Mouse (Mus musculus) forebrain, embryonic 13.5 days (tissue): ENCODE results near the gene Smc1a. TPM values are rescaled to one million over a fixed set of nuclear protein-coding genes. Genes with fewer than 3 reads are reported as not detected.
A peak's percentile ranks its signal among the peaks of the same experiment; 100 is the strongest.
"Not testable (repeated sequence)": the region's sequence is repeated elsewhere in the genome, so short reads cannot be mapped to it uniquely, and the experiment has no call there.

ENCODE experiments used
- ATAC-seq: fragments of 200-750 bp; cut with Nextera tagmentation; 2 replicates; pipeline ENCODE4 v1.8.0; 2017
- H3K27ac ChIP-seq: fragments of 300-500 bp; sonication (generic); 2 replicates; pipeline ENCODE4 v1.5.1; 2015; ENCODE audit warnings: inconsistent platforms, mild to moderate bottlenecking, moderate library complexity
- H3K27me3 ChIP-seq: fragments of 300-500 bp; sonication (generic); 2 replicates; pipeline ENCODE4 v1.6.1; 2015; ENCODE audit warnings: mild to moderate bottlenecking, inconsistent platforms
- H3K36me3 ChIP-seq: fragments of 300-500 bp; sonication (generic); 2 replicates; pipeline ENCODE4 v1.6.1; 2015; ENCODE audit warnings: mild to moderate bottlenecking, inconsistent platforms; ENCODE audit not compliant: poor library complexity, severe bottlenecking
- H3K4me1 ChIP-seq: fragments of 300-500 bp; sonication (generic); 2 replicates; pipeline ENCODE4 v1.6.1; 2015; ENCODE audit warnings: inconsistent platforms
- H3K4me2 ChIP-seq: fragments of 300-500 bp; sonication (generic); 2 replicates; pipeline ENCODE4 v1.6.1; 2015; ENCODE audit warnings: inconsistent platforms, mild to moderate bottlenecking, moderate library complexity
- H3K4me3 ChIP-seq: fragments of 300-500 bp; sonication (generic); 2 replicates; pipeline ENCODE4 v1.5.1; 2015; ENCODE audit warnings: mild to moderate bottlenecking, inconsistent platforms
- H3K9ac ChIP-seq: fragments of 300-500 bp; sonication (generic); 2 replicates; pipeline ENCODE4 v1.6.1; 2015; ENCODE audit warnings: mild to moderate bottlenecking, inconsistent platforms
- H3K9me3 ChIP-seq: fragments of 300-500 bp; sonication (generic); replicated peaks from 2 replicates; pipeline ENCODE4 v1.6.1; 2016; ENCODE audit warnings: inconsistent platforms
- WGBS: fragments of 180-500 bp; shearing (Covaris S2); methylation state at CpG from one replicate; pipeline ENCODE4 v1.1.7; 2015; 5-methylcytosine and 5-hydroxymethylcytosine counted together
- polyA plus RNA-seq: library from polyadenylated mRNA; unstranded; fragments of >200 nt; fragmentation: Nextera tagmentation; extraction: Ambion mirVana; gene quantifications from 2 replicates; pipeline ENCODE4 v1.2.1, GENCODE M21; 2015

Gene Smc1a
- polyA plus RNA-seq, 1 experiment from 2014 or later, result 122 TPM

DNA sequence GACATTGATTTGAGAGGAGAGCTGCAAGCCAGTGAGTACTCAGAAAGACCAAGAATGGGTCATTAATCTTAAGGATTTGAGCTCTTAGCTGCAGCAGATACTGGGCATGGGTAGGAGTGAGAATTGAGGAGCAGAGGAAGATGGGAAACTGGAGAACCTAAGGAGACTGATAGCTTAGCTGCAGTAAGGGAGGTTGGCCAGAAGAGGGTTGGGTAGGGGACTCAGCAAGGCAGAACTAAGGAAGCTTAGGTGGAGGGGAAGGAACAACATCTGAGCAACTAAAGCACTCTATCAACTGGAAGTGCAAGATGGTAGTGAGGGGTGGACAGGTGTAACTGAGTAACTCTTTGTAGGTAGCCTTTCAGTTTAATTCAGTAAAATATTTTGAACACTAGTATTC is 31.0 kb downstream of the Smc1a start:
- Histone ChIP-seq H3K4me3 (no peak overlapping the region), H3K36me3 (peaks cover 30% of the 10 kb centered on the region), H3K27me3 (peaks cover 20% of the 10 kb centered on the region; the same call in 1 of the 2 replicates), H3K27ac (no peak overlapping the region), H3K4me1 (no peaks in the 10 kb centered on the region), H3K9me3 (no peaks in the 10 kb centered on the region), H3K9ac (no peak overlapping the region), H3K4me2 (no peak overlapping the region)
- no peak for ATAC-seq

DNA sequence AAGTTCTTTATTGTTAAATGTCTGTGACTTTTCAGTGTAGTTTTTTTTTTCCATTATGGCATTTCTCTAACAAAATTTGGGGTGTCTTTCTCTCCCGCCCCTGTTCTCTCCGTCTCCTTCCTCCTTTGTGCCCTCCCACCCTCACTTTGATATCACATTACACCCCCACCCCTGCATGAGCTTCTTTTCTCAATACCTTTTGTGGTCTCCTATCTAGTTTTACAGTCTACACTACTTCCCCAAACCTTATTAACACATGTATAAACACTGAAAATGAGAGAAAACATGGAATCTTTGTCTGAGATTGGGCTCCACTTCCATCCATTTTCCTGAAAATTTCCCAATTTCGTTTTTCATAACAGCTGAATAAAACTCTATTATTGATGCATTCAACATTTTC is 36.3 kb downstream of the Smc1a start:
- no peak for ATAC-seq
- Histone ChIP-seq H3K4me2 (no peak overlapping the region), H3K27ac (no peak overlapping the region), H3K9ac (no peak overlapping the region), H3K36me3 (peaks cover 20% of the 10 kb centered on the region; the same call in 1 of the 2 replicates), H3K4me1 (no peaks in the 10 kb centered on the region), H3K9me3 (no peaks in the 10 kb centered on the region), H3K27me3 (peaks cover 25% of the 10 kb centered on the region), H3K4me3 (no peak overlapping the region)
- 84% methylated on average over 3 of the region's 3 CpGs for WGBS

DNA sequence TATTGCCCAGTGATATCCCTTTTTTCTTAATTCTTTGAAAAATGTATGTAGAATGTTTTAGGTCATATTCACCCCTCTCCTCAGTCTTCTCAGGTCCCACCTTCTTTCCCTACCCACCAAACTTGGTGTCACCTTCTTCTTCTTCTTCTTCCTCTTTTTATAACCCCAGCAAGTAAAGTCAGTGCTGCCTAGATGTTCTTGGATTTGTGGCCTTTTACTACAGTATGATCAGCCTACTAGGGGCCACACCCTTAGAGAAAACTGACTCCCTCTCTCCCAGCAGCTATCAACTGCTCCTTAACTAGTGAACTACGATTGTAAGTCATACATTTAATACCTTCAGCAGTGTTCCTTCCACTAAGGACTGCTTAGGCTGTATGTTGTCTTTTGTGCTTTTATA is 37.9 kb downstream of the Smc1a start:
- no peak overlapping the region for H3K4me2 ChIP-seq
- no peak overlapping the region for H3K27ac ChIP-seq
- H3K9ac ChIP-seq, result no peak overlapping the region
- no peak overlapping the region for H3K4me3 ChIP-seq
- no peaks in the 10 kb centered on the region for H3K9me3 ChIP-seq
- H3K27me3 ChIP-seq, result peaks cover 28% of the 10 kb centered on the region
- H3K36me3 ChIP-seq, result peaks cover 18% of the 10 kb centered on the region
- 93% methylated on average over 1 of the region's 1 CpGs for WGBS
- no peak for ATAC-seq
- no peaks in the 10 kb centered on the region for H3K4me1 ChIP-seq

DNA sequence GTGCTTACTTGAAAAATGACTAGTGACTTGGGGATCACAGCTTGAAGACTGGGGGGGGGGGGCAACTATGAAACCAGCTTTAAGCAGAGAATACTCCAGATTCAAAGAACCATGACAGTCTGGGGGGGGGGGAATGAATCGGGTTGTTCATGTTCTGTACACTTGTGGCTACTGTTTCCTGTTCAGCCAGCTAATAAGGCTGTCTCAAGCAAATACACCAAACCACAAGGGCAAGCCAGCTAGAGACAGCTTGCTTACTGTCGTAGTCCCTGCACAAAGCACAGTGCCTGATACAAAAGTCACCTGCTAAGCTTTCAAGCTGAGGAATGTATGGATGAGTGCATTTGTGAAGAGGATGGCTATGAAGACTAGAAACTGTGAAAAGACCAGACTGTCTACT is 49.4 kb downstream of the Smc1a start:
- H3K36me3 ChIP-seq, result peaks cover 26% of the 10 kb centered on the region; the same call in 1 of the 2 replicates
- H3K9me3 ChIP-seq, result no peaks in the 10 kb centered on the region
- H3K4me1 ChIP-seq, result no peaks in the 10 kb centered on the region
- peaks cover 57% of the 10 kb centered on the region for H3K27me3 ChIP-seq
- no peak for ATAC-seq
- 78% methylated on average over 2 of the region's 2 CpGs for WGBS
- H3K27ac ChIP-seq, result no peak overlapping the region
- H3K4me3 ChIP-seq, result no peak overlapping the region
- no peak overlapping the region for H3K4me2 ChIP-seq
- no peak overlapping the region for H3K9ac ChIP-seq

DNA sequence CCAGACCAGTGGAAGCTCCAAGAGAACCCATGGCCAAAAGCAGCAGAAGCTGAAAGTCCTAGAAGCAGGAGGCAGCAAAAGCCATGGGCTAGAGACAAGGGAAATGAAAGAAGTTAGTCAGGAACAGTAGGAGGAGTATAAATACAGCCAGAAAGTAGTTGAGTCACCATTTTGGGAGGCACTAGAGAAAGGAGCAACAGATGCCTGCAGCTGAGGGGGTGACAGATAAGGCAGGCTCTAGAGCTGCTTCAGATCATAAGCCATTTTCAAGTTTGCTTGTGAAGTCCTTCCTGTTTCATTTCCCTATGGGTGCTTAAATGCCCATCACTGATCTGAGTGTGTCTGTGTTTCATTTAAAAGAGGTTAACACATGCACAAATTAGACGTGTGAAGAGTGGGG is 51.6 kb downstream of the Smc1a start:
- H3K4me1 ChIP-seq, result no peaks in the 10 kb centered on the region

DNA sequence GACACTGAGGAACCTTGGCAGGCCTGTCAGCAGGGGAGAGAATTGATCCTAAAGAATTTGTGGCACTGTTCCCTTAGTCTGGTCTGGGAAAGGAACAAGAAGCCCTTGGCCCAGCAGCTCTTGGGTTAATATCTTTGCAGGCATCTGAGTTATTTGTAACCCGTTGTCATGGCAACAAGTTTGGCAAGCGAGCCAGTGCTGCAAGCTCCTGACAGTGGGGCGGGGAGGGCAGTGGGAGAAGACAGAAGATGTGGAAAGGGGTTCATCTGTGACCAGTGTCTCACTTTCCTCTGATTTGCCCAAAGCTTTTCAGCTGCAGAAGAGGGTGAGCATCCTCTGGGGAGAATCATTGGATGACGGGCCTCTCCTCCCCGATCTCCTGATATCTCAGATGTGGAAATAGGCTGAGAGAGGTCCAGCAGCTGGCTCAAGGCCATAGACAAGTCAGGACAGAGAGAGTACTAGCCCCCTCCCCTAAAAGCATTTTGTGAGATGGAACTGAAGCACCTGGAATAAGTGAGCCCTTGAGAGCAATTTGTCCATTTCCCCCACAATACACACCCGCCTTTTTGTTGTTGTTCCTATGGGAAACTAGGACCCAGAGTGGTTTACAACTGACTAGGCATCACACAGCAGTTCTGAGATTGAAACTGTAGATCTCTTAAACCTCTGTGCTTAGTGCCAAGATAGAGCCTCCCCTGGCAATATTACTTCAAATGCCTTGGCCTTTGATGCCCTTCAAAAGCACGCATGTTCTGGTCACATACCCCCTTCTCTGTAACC is 73.8 kb downstream of the Smc1a start:
- not testable (repeated sequence) for H3K9me3 ChIP-seq, H3K36me3 ChIP-seq, H3K9ac ChIP-seq, H3K4me1 ChIP-seq, H3K4me3 ChIP-seq
- Histone ChIP-seq H3K27ac (peak overlapping the region; percentile 19; the same call in 1 of the 2 replicates), H3K4me2 (peak overlapping the region; percentile 32), H3K27me3 (peaks cover 33% of the 10 kb centered on the region; the same call in 1 of the 2 replicates)
- 28% methylated on average over 7 of the region's 7 CpGs for WGBS
- ATAC-seq, result peak; percentile 94

More for the DNA sequence above, 51.6 kb downstream of the Smc1a start:
- H3K27ac ChIP-seq, result no peak overlapping the region
- H3K9me3 ChIP-seq, result no peaks in the 10 kb centered on the region
- no peak for ATAC-seq
- 62% methylated on average over 1 of the region's 1 CpGs for WGBS
- no peak overlapping the region for H3K9ac ChIP-seq
- peaks cover 6% of the 10 kb centered on the region; the same call in 1 of the 2 replicates for H3K36me3 ChIP-seq
- peaks cover 41% of the 10 kb centered on the region for H3K27me3 ChIP-seq
- H3K4me3 ChIP-seq, result no peak overlapping the region
- H3K4me2 ChIP-seq, result no peak overlapping the region

DNA sequence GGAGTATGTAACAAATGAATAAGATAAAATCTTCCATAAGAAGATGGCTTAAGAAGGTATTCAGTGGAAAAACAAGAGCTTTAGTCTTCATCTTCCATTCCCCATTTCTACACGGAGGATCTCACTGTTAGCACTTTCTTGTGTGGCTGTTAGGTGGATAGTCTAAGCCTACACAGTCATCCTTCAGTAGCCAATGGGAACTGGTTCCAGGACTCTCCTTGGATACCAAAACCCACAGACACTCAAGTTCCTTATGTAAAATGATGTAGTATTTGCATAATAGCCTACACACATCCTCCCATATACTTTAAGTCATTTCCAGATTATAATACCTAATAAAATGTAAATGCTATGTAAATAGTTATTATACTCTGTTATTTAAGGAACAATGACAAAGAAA is 81.3 kb downstream of the Smc1a start:
- Histone ChIP-seq H3K4me2 (no peak overlapping the region), H3K9ac (no peak overlapping the region), H3K4me3 (no peak overlapping the region), H3K36me3 (no peaks in the 10 kb centered on the region), H3K4me1 (no peaks in the 10 kb centered on the region), H3K27ac (no peak overlapping the region), H3K27me3 (peaks cover 29% of the 10 kb centered on the region), H3K9me3 (no peaks in the 10 kb centered on the region)
- 42% methylated on average over 1 of the region's 1 CpGs for WGBS
- no peak for ATAC-seq

Other genes starting within 250 kb of the Smc1a start
- 63.5 and 69.0 TPM in 2 replicates for gene Huwe1, start 215.6 kb upstream of the Smc1a start, polyA plus RNA-seq
- gene Hsd17b10, start 14.6 kb upstream of the Smc1a start, polyA plus RNA-seq, result 150 and 151 TPM in 2 replicates
- 3.2 and 4.6 TPM in 2 replicates for gene Ribc1, start 133 bp upstream of the Smc1a start, polyA plus RNA-seq
- 3.5 and 4.0 TPM in 2 replicates for gene Iqsec2, start 127.8 kb downstream of the Smc1a start, polyA plus RNA-seq
- 36.1 and 39.6 TPM in 2 replicates for gene Kdm5c, start 216.6 kb downstream of the Smc1a start, polyA plus RNA-seq